Mouse (Mus musculus): ENCODE results near the gene Ankfy1. TPM values are rescaled to one million over a fixed set of nuclear protein-coding genes. Genes with fewer than 3 reads are reported as not detected.

Ankfy1 gene
- polyA plus RNA-seq, 1 experiment from 2014 or later = 29.5 TPM

- ATAC-seq = no peak
- Histone ChIP-seq H3K9me3 (replicated peaks; ENCODE audit: control insufficient read depth, low read length, poor library complexity, severe bottlenecking) (no peaks in the 10 kb centered on the region), H3K9ac (ENCODE audit: low read depth, low read length) (no peak overlapping the region), H3K4me3 (ENCODE audit: low read depth, low read length) (no peak overlapping the region), H3K4me2 (ENCODE audit: low read length) (no peak overlapping the region), H3K4me1 (ENCODE audit: control insufficient read depth, insufficient read depth, low read length) (no peaks in the 10 kb centered on the region; the same call in 1 of the 2 replicates), H3K27me3 (ENCODE audit: control insufficient read depth, insufficient read depth, low read depth, low read length) (no peaks in the 10 kb centered on the region), H3K27ac (ENCODE audit: low read length) (no peak overlapping the region), H3K36me3 (ENCODE audit: control insufficient read depth, insufficient read depth, low read length) (no peaks in the 10 kb centered on the region)
Measured at GRCm38 (mm10) chr11:72804586-72804985, 114.8 kb downstream of the Ankfy1 start.

GRCm38 (mm10) chr11:72805232-72805631 is 115.4 kb downstream of the Ankfy1 start:
- Histone ChIP-seq H3K27me3 (ENCODE audit: control insufficient read depth, insufficient read depth, low read depth, low read length) (no peaks in the 10 kb centered on the region), H3K36me3 (ENCODE audit: control insufficient read depth, insufficient read depth, low read length) (no peaks in the 10 kb centered on the region), H3K4me3 (ENCODE audit: low read depth, low read length) (no peak overlapping the region), H3K9me3 (replicated peaks; ENCODE audit: control insufficient read depth, low read length, poor library complexity, severe bottlenecking) (no peaks in the 10 kb centered on the region), H3K4me2 (ENCODE audit: low read length) (no peak overlapping the region), H3K4me1 (ENCODE audit: control insufficient read depth, insufficient read depth, low read length) (no peaks in the 10 kb centered on the region; the same call in 1 of the 2 replicates), H3K27ac (ENCODE audit: low read length) (no peak overlapping the region), H3K9ac (ENCODE audit: low read depth, low read length) (no peak overlapping the region)
- 88% methylated on average over 3 of the region's 3 CpGs for WGBS
- ATAC-seq = no peak

GRCm38 (mm10) chr11:72806556-72806955 is 116.8 kb downstream of the Ankfy1 start:
- no peaks in the 10 kb centered on the region for H3K36me3 ChIP-seq (ENCODE audit: control insufficient read depth, insufficient read depth, low read length)
- WGBS = 76% methylated on average over 2 of the region's 2 CpGs
- no peak overlapping the region for H3K4me3 ChIP-seq (ENCODE audit: low read depth, low read length)
- H3K27me3 ChIP-seq (ENCODE audit: control insufficient read depth, insufficient read depth, low read depth, low read length) = no peaks in the 10 kb centered on the region
- no peaks in the 10 kb centered on the region for H3K9me3 ChIP-seq (replicated peaks; ENCODE audit: control insufficient read depth, low read length, poor library complexity, severe bottlenecking)
- no peaks in the 10 kb centered on the region; the same call in 1 of the 2 replicates for H3K4me1 ChIP-seq (ENCODE audit: control insufficient read depth, insufficient read depth, low read length)
- ATAC-seq = no peak
- no peak overlapping the region for H3K9ac ChIP-seq (ENCODE audit: low read depth, low read length)
- no peak overlapping the region for H3K4me2 ChIP-seq (ENCODE audit: low read length)
- H3K27ac ChIP-seq (ENCODE audit: low read length) = no peak overlapping the region

- Histone ChIP-seq H3K4me2 (ENCODE audit: low read length) (no peak overlapping the region), H3K4me1 (ENCODE audit: control insufficient read depth, insufficient read depth, low read length) (no peaks in the 10 kb centered on the region; the same call in 1 of the 2 replicates), H3K36me3 (ENCODE audit: control insufficient read depth, insufficient read depth, low read length) (no peaks in the 10 kb centered on the region), H3K27ac (ENCODE audit: low read length) (no peak overlapping the region), H3K9me3 (replicated peaks; ENCODE audit: control insufficient read depth, low read length, poor library complexity, severe bottlenecking) (no peaks in the 10 kb centered on the region), H3K27me3 (ENCODE audit: control insufficient read depth, insufficient read depth, low read depth, low read length) (no peaks in the 10 kb centered on the region), H3K4me3 (ENCODE audit: low read depth, low read length) (no peak overlapping the region), H3K9ac (ENCODE audit: low read depth, low read length) (no peak overlapping the region)
- no peak for ATAC-seq
- 86% methylated on average over 4 of the region's 4 CpGs for WGBS
Measured at GRCm38 (mm10) chr11:72807992-72808391, 118.2 kb downstream of the Ankfy1 start.

DNA sequence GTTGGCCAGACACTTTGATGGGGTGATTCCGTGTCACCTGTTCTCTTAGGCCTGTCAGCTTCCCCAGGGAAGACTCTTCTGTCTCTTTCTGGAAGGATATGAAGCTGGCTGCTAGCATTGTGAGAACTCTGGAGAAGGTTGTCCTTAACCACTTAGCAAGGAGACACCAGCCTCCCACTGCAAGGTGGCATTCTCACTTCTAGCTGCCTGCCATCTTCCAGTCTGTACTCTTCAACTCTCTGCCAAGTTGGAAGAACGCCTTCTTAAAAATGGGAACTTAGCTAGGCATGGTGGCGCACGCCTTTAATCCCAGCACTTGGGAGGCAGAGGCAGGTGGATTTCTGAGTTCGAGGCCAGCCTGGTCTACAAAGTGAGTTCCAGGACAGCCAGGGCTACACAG is 123.9 kb downstream of the Ankfy1 start:
- WGBS = 95% methylated on average over 4 of the region's 5 CpGs
- H3K27me3 ChIP-seq (ENCODE audit: control insufficient read depth, insufficient read depth, low read depth, low read length) = no peaks in the 10 kb centered on the region
- no peaks in the 10 kb centered on the region for H3K9me3 ChIP-seq (replicated peaks; ENCODE audit: control insufficient read depth, low read length, poor library complexity, severe bottlenecking)
- H3K36me3 ChIP-seq (ENCODE audit: control insufficient read depth, insufficient read depth, low read length) = no peaks in the 10 kb centered on the region
- ATAC-seq = no peak
- no peaks in the 10 kb centered on the region for H3K4me1 ChIP-seq (ENCODE audit: control insufficient read depth, insufficient read depth, low read length)
- H3K9ac ChIP-seq (ENCODE audit: low read depth, low read length) = no peak overlapping the region
- H3K4me2 ChIP-seq (ENCODE audit: low read length) = no peak overlapping the region
- H3K27ac ChIP-seq (ENCODE audit: low read length) = no peak overlapping the region
- H3K4me3 ChIP-seq (ENCODE audit: low read depth, low read length) = no peak overlapping the region

- H3K4me1 ChIP-seq (ENCODE audit: control insufficient read depth, insufficient read depth, low read length) = no peaks in the 10 kb centered on the region
- H3K27me3 ChIP-seq (ENCODE audit: control insufficient read depth, insufficient read depth, low read depth, low read length) = no peaks in the 10 kb centered on the region
- no peak for ATAC-seq
- no peak overlapping the region for H3K4me2 ChIP-seq (ENCODE audit: low read length)
- no peak overlapping the region for H3K9ac ChIP-seq (ENCODE audit: low read depth, low read length)
- no peak overlapping the region for H3K27ac ChIP-seq (ENCODE audit: low read length)
- no peaks in the 10 kb centered on the region for H3K9me3 ChIP-seq (replicated peaks; ENCODE audit: control insufficient read depth, low read length, poor library complexity, severe bottlenecking)
- no peak overlapping the region for H3K4me3 ChIP-seq (ENCODE audit: low read depth, low read length)
- no peaks in the 10 kb centered on the region for H3K36me3 ChIP-seq (ENCODE audit: control insufficient read depth, insufficient read depth, low read length)
- 82% methylated on average over 2 of the region's 2 CpGs for WGBS
Measured at GRCm38 (mm10) chr11:72814188-72814587, 124.4 kb downstream of the Ankfy1 start.

GRCm38 (mm10) chr11:72816859-72817258 is 127.1 kb downstream of the Ankfy1 start:
- H3K4me3 ChIP-seq (ENCODE audit: low read depth, low read length) = no peak overlapping the region
- H3K27me3 ChIP-seq (ENCODE audit: control insufficient read depth, insufficient read depth, low read depth, low read length) = no peaks in the 10 kb centered on the region
- H3K9me3 ChIP-seq (replicated peaks; ENCODE audit: control insufficient read depth, low read length, poor library complexity, severe bottlenecking) = no peaks in the 10 kb centered on the region
- no peak for ATAC-seq
- H3K4me2 ChIP-seq (ENCODE audit: low read length) = no peak overlapping the region
- 0 out of 2 replicates have a peak, but pooled peaks cover 5% of the 10 kb centered on the region for H3K36me3 ChIP-seq (ENCODE audit: control insufficient read depth, insufficient read depth, low read length)
- no peak overlapping the region for H3K27ac ChIP-seq (ENCODE audit: low read length)
- H3K9ac ChIP-seq (ENCODE audit: low read depth, low read length) = no peak overlapping the region
- 88% methylated on average over 1 of the region's 1 CpGs for WGBS
- no peaks in the 10 kb centered on the region for H3K4me1 ChIP-seq (ENCODE audit: control insufficient read depth, insufficient read depth, low read length)

DNA sequence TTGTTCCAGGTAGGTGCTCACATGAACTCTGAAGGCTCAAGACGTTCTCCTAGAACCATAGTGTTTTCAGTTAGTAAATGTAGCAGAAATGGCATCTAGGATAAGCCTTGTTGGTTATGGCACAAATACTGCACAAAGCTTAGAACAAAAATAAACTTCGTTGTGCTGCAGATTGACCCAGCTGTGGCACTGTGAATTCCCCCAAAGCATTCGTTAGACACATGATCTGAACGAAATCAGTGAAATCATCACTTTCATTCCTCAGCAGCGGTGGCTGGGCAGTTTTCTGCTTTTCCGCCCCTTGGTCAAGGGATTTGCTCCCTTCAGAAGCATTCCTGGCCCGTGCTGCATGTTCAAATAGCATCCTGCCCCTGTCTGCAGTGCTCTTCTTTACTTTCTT is 128.3 kb downstream of the Ankfy1 start:
- no peak for ATAC-seq
- Histone ChIP-seq H3K27ac (ENCODE audit: low read length) (no peak overlapping the region), H3K9me3 (replicated peaks; ENCODE audit: control insufficient read depth, low read length, poor library complexity, severe bottlenecking) (no peaks in the 10 kb centered on the region), H3K27me3 (ENCODE audit: control insufficient read depth, insufficient read depth, low read depth, low read length) (no peaks in the 10 kb centered on the region), H3K4me2 (ENCODE audit: low read length) (no peak overlapping the region), H3K36me3 (ENCODE audit: control insufficient read depth, insufficient read depth, low read length) (peaks cover 7% of the 10 kb centered on the region), H3K4me1 (ENCODE audit: control insufficient read depth, insufficient read depth, low read length) (no peaks in the 10 kb centered on the region), H3K4me3 (ENCODE audit: low read depth, low read length) (no peak overlapping the region), H3K9ac (ENCODE audit: low read depth, low read length) (no peak overlapping the region)
- 89% methylated on average over 7 of the region's 7 CpGs for WGBS

- no peaks in the 10 kb centered on the region for H3K9me3 ChIP-seq (replicated peaks; ENCODE audit: control insufficient read depth, low read length, poor library complexity, severe bottlenecking)
- H3K9ac ChIP-seq (ENCODE audit: low read depth, low read length) = no peak overlapping the region
- ATAC-seq = no peak
- no peak overlapping the region for H3K4me2 ChIP-seq (ENCODE audit: low read length)
- H3K4me1 ChIP-seq (ENCODE audit: control insufficient read depth, insufficient read depth, low read length) = no peaks in the 10 kb centered on the region
- H3K27ac ChIP-seq (ENCODE audit: low read length) = no peak overlapping the region
- WGBS = 92% methylated on average over 7 of the region's 7 CpGs
- no peak overlapping the region for H3K4me3 ChIP-seq (ENCODE audit: low read depth, low read length)
- H3K36me3 ChIP-seq (ENCODE audit: control insufficient read depth, insufficient read depth, low read length) = peaks cover 23% of the 10 kb centered on the region
- H3K27me3 ChIP-seq (ENCODE audit: control insufficient read depth, insufficient read depth, low read depth, low read length) = no peaks in the 10 kb centered on the region
Measured at GRCm38 (mm10) chr11:72821041-72821440, 131.2 kb downstream of the Ankfy1 start.

All from midbrain, embryonic 16.5 days (tissue).